Mouse (Mus musculus) hematopoietic stem cell, adult 5-6 weeks (primary cell): ENCODE data around the gene Dusp12. TPM values are rescaled to one million over a fixed set of nuclear protein-coding genes. Genes with fewer than 3 reads are reported as not detected.
A peak's percentile ranks its signal among the peaks of the same experiment; 100 is the strongest.

Source experiments
- ATAC-seq, 2 experiments: fragments of 125-278 bp in 1 of 2; replicated peaks in 1 of 2; 2 replicates each; pipeline ENCODE4 v1.8.0; 2016 to 2017; ENCODE audit warnings: inconsistent platforms in 2 of 2, mild to moderate bottlenecking in 2 of 2, moderate number of reproducible peaks in 2 of 2, low read depth in 1 of 2, moderate TSS enrichment in 1 of 2; ENCODE audit not compliant: low FRiP score in 2 of 2, poor library complexity in 2 of 2, severe bottlenecking in 2 of 2, insufficient read depth in 1 of 2, low TSS enrichment in 1 of 2
- total RNA-seq: library from RNA; stranded (forward); fragments of 172-1452, 232-1000 nt; gene quantifications from 2 replicates; pipeline ENCODE4 v1.2.3, GENCODE M21; 2017

The Dusp12 gene
- total RNA-seq: 10.8 and 18.7 TPM in 2 replicates

- peak; percentile 99 for ATAC-seq
Measured at GRCm38 (mm10) chr1:170884978-170885561, at the start of gene Dusp12, which contains the start of gene Gm26620. Dusp12 (minus strand) TSS chr1:170885540. Gm26620 (plus strand) TSS chr1:170885065.

GRCm38 (mm10) chr1:170934383-170934782 is 49.0 kb upstream of the Dusp12 start:
- peak; percentile 77 to 90 for ATAC-seq

GRCm38 (mm10) chr1:170933940-170934339 is 48.6 kb upstream of the Dusp12 start:
- no peak; a peak in 1 of 4 replicates for ATAC-seq

- no peak for ATAC-seq
Measured at GRCm38 (mm10) chr1:170933386-170933920, 48.1 kb upstream of the Dusp12 start.

- no peak for ATAC-seq
Measured at GRCm38 (mm10) chr1:170932043-170932442, 46.7 kb upstream of the Dusp12 start.

- ATAC-seq: no peak
Measured at GRCm38 (mm10) chr1:170929245-170929644, 43.9 kb upstream of the Dusp12 start.

- no peak for ATAC-seq
Measured at GRCm38 (mm10) chr1:170928467-170928866, 43.1 kb upstream of the Dusp12 start.

GRCm38 (mm10) chr1:170927378-170927777 is 42.0 kb upstream of the Dusp12 start, which contains the start of gene Fcrla:
Fcrla (minus strand) TSS chr1:170927583.
- ATAC-seq: no peak

- no peak for ATAC-seq
Measured at GRCm38 (mm10) chr1:170926941-170927340, 41.6 kb upstream of the Dusp12 start.

GRCm38 (mm10) chr1:170924485-170924884 is 39.1 kb upstream of the Dusp12 start:
- ATAC-seq: peak; percentile 71 to 83

- peak in 1 of 2 experiments; percentile 32; a peak in 1 of 4 replicates for ATAC-seq
Measured at GRCm38 (mm10) chr1:170919308-170919707, 34.0 kb upstream of the Dusp12 start.

GRCm38 (mm10) chr1:170915657-170916056 is 30.3 kb upstream of the Dusp12 start:
- no peak for ATAC-seq

- ATAC-seq: no peak
Measured at GRCm38 (mm10) chr1:170912891-170913615, 27.7 kb upstream of the Dusp12 start, which contains the start of gene Fcrlb. Fcrlb (minus strand) TSS chr1:170912941.

GRCm38 (mm10) chr1:170911907-170912660 is 26.7 kb upstream of the Dusp12 start:
- no peak for ATAC-seq

- peak in 1 of 2 experiments; percentile 37; a peak in 1 of 4 replicates for ATAC-seq
Measured at GRCm38 (mm10) chr1:170908341-170908740, 23.0 kb upstream of the Dusp12 start.

- ATAC-seq: peak; percentile 27 to 52; a peak in 3 of 4 replicates
Measured at GRCm38 (mm10) chr1:170907456-170908191, 22.3 kb upstream of the Dusp12 start.

- ATAC-seq: no peak
Measured at GRCm38 (mm10) chr1:170907111-170907455, 21.7 kb upstream of the Dusp12 start.
